Mouse (Mus musculus): ENCODE results near the gene Zcchc14. TPM values are rescaled to one million over a fixed set of nuclear protein-coding genes. Genes with fewer than 3 reads are reported as not detected.

Gene Zcchc14
- polyA plus RNA-seq, 1 experiment = 37.0 TPM

DNA sequence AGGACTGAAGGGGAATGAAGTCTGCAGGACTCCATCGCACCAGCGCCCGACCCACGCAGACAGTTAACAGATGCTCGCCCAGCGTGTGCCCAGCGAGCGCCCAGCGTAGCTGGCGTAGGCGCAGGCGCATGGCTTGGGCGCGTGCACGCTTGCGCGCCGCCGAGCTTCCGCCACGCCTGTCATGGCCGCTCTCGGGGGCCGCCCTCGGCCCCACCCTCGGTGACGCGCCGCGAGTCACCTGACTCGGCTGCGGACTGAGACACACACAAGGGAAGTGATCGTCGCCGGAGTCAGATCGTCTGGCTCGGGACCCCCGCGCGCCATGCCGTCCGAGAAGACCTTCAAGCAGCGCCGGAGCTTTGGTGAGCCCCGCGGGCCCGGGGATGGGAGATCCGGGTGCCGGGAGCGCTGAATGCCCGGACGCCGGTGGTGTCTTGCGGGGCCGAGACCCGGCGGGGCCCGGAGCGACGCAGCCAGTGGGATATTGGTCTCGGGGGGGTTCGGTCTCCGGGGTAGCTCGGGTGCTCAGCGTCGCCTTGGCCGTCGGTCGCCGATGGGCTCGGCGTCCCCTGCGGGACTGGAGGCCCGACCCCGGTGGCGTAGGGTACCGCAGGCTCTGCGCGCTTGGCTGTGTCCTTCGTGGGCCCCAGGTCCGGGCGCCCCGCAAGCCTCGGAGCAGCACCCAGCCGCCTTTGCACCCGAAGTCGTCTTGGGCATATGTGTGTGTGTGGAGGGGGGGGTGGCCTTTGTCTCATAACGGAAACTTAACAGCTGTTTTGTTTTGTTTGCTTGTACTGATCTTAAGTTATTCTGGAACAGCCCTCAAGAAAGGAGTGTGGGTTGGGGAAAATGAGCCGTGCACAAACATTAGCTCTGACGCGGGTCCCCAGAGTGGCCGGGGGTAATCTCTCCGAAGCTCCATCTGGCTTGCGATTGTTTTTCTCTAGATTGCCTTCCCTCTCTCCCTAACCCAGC is 62.2 kb downstream of the Zcchc14 start, which contains the start of gene Map1lc3b:
Map1lc3b (plus strand) TSS at position 159 of the 975 bp plus-strand sequence.
- TF ChIP-seq POLR2A (IDR thresholded peaks at IDR 0.05; ENCODE audit: borderline replicate concordance, insufficient read depth, low read length) = 0 out of 2 replicates have a peak, but pooled peaks have one; percentile 70
- TF ChIP-seq CTCF (IDR thresholded peaks at IDR 0.05; ENCODE audit: borderline replicate concordance, insufficient read depth, low read depth, low read length) = no peak
- H3K4me3 ChIP-seq (replicated peaks; ENCODE audit: insufficient read depth, low read depth, low read length) = peak within 1 kb of the TSS; percentile 93
- H3K27ac ChIP-seq (ENCODE audit: insufficient read depth, low read length) = peak within 1 kb of the TSS; percentile 72
- H3K27me3 ChIP-seq (ENCODE audit: control insufficient read depth, insufficient read depth, low read length) = no peaks in the 10 kb centered on the region
- WGBS = under 1% methylated on average over 94 of the region's 94 CpGs
- peaks cover 25% of the 10 kb centered on the region for H3K4me1 ChIP-seq (ENCODE audit: control insufficient read depth, insufficient read depth, low read length)
- DNase-seq = peak; percentile 97 to 98

DNA sequence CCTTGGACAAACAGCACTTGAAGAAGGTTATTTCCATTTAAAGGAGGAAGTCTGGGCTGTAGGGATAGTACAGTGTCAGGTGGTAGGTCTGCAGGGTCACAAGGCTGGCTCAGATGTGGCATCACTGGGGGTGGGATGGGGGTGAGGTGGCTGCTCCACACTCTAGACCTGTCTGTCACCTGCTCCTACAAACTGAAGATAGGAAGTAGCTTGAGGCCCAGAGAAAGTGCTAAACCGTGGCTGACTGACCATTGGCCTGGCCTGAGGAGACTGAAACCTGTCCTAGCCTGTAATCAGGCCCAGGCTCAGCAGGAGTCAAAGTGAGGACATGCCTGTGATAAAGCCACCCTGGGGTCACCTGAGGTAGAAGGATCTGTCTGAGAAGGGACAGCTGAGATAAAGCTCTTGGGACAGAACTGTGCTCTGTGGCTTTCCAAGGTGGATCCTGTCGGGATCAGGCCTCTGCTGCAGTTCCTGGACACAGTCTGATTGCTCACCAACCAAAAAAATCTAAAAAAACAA is 63.4 kb downstream of the Zcchc14 start:
- peaks cover 25% of the 10 kb centered on the region for H3K4me1 ChIP-seq (ENCODE audit: control insufficient read depth, insufficient read depth, low read length)
- no peak overlapping the region for H3K4me3 ChIP-seq (replicated peaks; ENCODE audit: insufficient read depth, low read depth, low read length)
- WGBS = 11% methylated on average over 2 of the region's 2 CpGs
- H3K27me3 ChIP-seq (ENCODE audit: control insufficient read depth, insufficient read depth, low read length) = no peaks in the 10 kb centered on the region
- H3K27ac ChIP-seq (ENCODE audit: insufficient read depth, low read length) = peak overlapping the region; percentile 72
- DNase-seq = no peak
- no peak for TF ChIP-seq POLR2A (IDR thresholded peaks at IDR 0.05; ENCODE audit: borderline replicate concordance, insufficient read depth, low read length)
- TF ChIP-seq CTCF (IDR thresholded peaks at IDR 0.05; ENCODE audit: borderline replicate concordance, insufficient read depth, low read depth, low read length) = no peak

DNA sequence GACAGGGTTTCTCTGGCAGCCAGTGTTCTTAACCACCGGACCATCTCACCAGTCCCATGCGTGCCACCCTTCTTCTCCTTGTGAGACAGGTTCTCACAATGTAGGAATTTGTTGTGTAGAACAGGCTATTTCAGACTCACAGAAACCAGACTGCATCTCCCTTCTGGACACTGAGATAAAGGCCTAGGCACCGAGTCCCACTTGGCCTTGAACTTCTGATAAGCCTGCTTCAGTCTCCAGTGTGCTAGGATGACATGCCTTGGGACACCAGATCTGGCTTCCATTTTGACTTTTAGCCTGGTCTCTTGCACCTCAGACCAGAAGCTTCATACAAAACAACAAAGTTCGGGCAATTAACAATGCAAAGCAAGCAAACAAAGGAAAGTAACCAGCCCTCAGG is 64.0 kb downstream of the Zcchc14 start:
- H3K4me1 ChIP-seq (ENCODE audit: control insufficient read depth, insufficient read depth, low read length) = peaks cover 25% of the 10 kb centered on the region; the same call in 1 of the 2 replicates
- H3K4me3 ChIP-seq (replicated peaks; ENCODE audit: insufficient read depth, low read depth, low read length) = no peak overlapping the region
- 85% methylated on average over 4 of the region's 4 CpGs for WGBS
- no peak overlapping the region for H3K27ac ChIP-seq (ENCODE audit: insufficient read depth, low read length)
- no peak for TF ChIP-seq CTCF (IDR thresholded peaks at IDR 0.05; ENCODE audit: borderline replicate concordance, insufficient read depth, low read depth, low read length)
- no peak for TF ChIP-seq POLR2A (IDR thresholded peaks at IDR 0.05; ENCODE audit: borderline replicate concordance, insufficient read depth, low read length)
- H3K27me3 ChIP-seq (ENCODE audit: control insufficient read depth, insufficient read depth, low read length) = no peaks in the 10 kb centered on the region
- DNase-seq = no peak

DNA sequence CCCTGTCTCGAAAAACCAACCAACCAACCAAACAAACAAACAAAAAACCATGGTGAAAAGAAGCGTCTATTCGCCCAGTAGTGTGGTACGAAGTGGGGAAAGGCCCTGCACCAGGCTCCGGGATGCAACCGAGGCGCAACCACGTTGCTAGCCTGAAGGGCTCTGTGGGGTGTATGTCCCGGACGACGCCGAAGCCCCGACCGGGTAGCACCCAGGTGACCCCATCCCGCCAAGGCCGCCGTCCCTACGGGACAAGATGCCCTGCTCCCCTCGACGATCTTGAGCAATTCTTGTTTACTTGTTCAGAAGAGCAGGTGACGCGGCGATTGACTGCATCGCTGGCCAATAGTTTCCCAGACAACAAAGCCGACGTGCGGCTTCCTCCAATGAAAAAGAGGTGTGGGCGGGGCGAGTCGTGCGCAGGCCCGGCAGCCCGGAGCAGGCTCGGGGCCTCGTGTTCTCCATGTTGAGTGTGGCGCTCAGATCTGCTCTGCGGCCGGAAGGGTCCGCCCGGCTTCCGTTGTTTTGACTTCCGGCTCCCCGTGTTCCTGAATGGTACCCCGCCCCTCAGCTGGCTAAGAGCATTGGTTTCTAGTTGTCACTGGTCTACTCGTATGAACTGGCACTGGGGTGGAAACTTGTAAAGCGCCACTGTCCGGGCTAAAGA is 67.4 kb downstream of the Zcchc14 start:
- WGBS = under 1% methylated on average over 47 of the region's 47 CpGs
- peaks cover 11% of the 10 kb centered on the region; the same call in 1 of the 2 replicates for H3K4me1 ChIP-seq (ENCODE audit: control insufficient read depth, insufficient read depth, low read length)
- TF ChIP-seq CTCF (IDR thresholded peaks at IDR 0.05; ENCODE audit: borderline replicate concordance, insufficient read depth, low read depth, low read length) = no peak
- peak; percentile 94 for TF ChIP-seq POLR2A (IDR thresholded peaks at IDR 0.05; ENCODE audit: borderline replicate concordance, insufficient read depth, low read length)
- peak overlapping the region; percentile 95 for H3K4me3 ChIP-seq (replicated peaks; ENCODE audit: insufficient read depth, low read depth, low read length)
- peak overlapping the region; percentile 99 for H3K27ac ChIP-seq (ENCODE audit: insufficient read depth, low read length)
- H3K27me3 ChIP-seq (ENCODE audit: control insufficient read depth, insufficient read depth, low read length) = no peaks in the 10 kb centered on the region
- peak; percentile 100 for DNase-seq

DNA sequence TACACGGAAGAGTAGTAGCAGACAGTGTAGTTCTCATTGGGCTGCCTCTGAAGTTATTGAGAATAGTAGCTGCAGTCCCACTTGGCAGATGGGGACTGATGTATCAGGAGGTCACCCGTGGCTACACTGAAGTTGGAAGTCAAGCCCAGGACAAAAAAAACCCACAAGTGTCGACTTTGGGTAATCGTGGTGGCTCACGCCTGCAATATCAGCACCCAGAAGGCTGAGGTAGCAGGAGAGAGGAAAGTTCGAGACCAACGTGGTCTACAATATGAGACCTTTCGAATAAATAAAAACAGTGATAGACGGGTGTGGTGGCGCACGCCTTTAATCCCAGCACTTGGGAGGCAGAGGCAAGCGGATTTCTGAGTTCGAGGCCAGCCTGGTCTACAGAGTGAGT is 68.0 kb downstream of the Zcchc14 start:
- DNase-seq = peak in 1 of 2 experiments; percentile 32
- peaks cover 8% of the 10 kb centered on the region; the same call in 1 of the 2 replicates for H3K4me1 ChIP-seq (ENCODE audit: control insufficient read depth, insufficient read depth, low read length)
- peak overlapping the region; percentile 42 for H3K4me3 ChIP-seq (replicated peaks; ENCODE audit: insufficient read depth, low read depth, low read length)
- no peaks in the 10 kb centered on the region for H3K27me3 ChIP-seq (ENCODE audit: control insufficient read depth, insufficient read depth, low read length)
- H3K27ac ChIP-seq (ENCODE audit: insufficient read depth, low read length) = peak overlapping the region; percentile 99
- TF ChIP-seq CTCF (IDR thresholded peaks at IDR 0.05; ENCODE audit: borderline replicate concordance, insufficient read depth, low read depth, low read length) (no peak), POLR2A (IDR thresholded peaks at IDR 0.05; ENCODE audit: borderline replicate concordance, insufficient read depth, low read length) (no peak)
- WGBS = 40% methylated on average over 13 of the region's 13 CpGs

DNA sequence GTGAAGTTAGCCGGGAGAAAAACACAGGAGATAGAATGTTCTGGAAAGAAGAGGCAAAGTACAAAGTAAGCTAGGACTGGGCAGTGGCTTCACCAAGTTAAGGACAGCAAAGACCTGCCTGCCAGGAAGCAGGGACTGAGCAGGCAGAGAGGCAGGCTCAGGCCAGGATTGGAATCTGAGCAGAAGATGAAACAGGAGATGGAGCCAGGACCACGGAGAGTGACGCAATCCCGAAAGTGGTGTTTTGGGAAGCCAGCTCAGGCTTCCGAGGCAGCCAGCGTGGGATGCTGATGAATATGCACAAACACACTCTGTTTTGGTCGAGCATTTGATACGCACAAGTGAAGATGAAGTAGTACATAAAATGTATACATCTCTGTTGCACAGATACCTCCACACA is 69.0 kb downstream of the Zcchc14 start:
- Histone ChIP-seq H3K27ac (ENCODE audit: insufficient read depth, low read length) (no peak overlapping the region), H3K4me3 (replicated peaks; ENCODE audit: insufficient read depth, low read depth, low read length) (no peak overlapping the region), H3K4me1 (ENCODE audit: control insufficient read depth, insufficient read depth, low read length) (no peaks in the 10 kb centered on the region), H3K27me3 (ENCODE audit: control insufficient read depth, insufficient read depth, low read length) (no peaks in the 10 kb centered on the region)
- TF ChIP-seq CTCF (IDR thresholded peaks at IDR 0.05; ENCODE audit: borderline replicate concordance, insufficient read depth, low read depth, low read length) (no peak), POLR2A (IDR thresholded peaks at IDR 0.05; ENCODE audit: borderline replicate concordance, insufficient read depth, low read length) (no peak)
- DNase-seq = no peak
- 58% methylated on average over 8 of the region's 8 CpGs for WGBS

DNA sequence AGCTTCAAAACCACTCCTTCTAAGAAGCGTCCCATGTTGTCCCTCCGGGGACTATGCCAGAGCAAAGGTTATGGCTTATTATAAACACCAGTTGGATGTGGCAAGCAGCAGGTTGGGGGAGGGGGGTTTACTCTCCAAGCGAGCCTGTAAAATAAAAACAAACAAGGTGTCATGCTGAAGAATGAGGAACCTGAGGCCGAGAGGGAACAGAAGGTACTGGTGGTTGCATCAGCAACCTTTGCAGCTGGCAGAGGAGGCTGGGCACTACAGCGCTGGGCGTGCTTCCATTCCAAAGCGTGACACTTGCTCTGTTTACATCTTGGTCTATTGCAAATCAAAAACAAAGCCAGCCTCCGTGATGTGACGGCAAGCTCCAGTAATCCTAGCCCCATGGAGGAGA is 72.2 kb downstream of the Zcchc14 start:
- H3K27ac ChIP-seq (ENCODE audit: insufficient read depth, low read length) = no peak overlapping the region

More for the DNA sequence above, 72.2 kb downstream of the Zcchc14 start:
- TF ChIP-seq CTCF (IDR thresholded peaks at IDR 0.05; ENCODE audit: borderline replicate concordance, insufficient read depth, low read depth, low read length) = no peak
- TF ChIP-seq POLR2A (IDR thresholded peaks at IDR 0.05; ENCODE audit: borderline replicate concordance, insufficient read depth, low read length) = no peak
- DNase-seq = no peak
- Histone ChIP-seq H3K4me3 (replicated peaks; ENCODE audit: insufficient read depth, low read depth, low read length) (no peak overlapping the region), H3K4me1 (ENCODE audit: control insufficient read depth, insufficient read depth, low read length) (peaks cover 10% of the 10 kb centered on the region), H3K27me3 (ENCODE audit: control insufficient read depth, insufficient read depth, low read length) (no peaks in the 10 kb centered on the region)
- 35% methylated on average over 9 of the region's 9 CpGs for WGBS
